Comparison of ENCODE assay signal across 12 mouse cellular contexts in genomic region chr2:157262506-157262905, GRCm38 (mm10).
"Had no signal": no experiment of that assay in that cellular context is flagged by ENCODE, and none has a peak within 500 bp of the region (broad histone marks: within the 10 kb centered on the region; RNA-seq: fewer than 3 reads in every experiment).

No protein-coding gene starts in this region.

- H3K4me1 ChIP-seq: midbrain, embryonic 13.5 days had no signal

- H3K4me2 ChIP-seq: midbrain, embryonic 13.5 days had no signal

- H3K9ac ChIP-seq: liver, embryonic 14.5 days; midbrain, embryonic 13.5 days had no signal

- H3K4me3 ChIP-seq: midbrain, embryonic 13.5 days had no signal

- H3K27me3 ChIP-seq: midbrain, embryonic 13.5 days had no signal

- H3K27ac ChIP-seq: hindbrain, postnatal 0 days; liver, embryonic 14.5 days; midbrain, embryonic 13.5 days had no signal

- H3K9me3 ChIP-seq: midbrain, embryonic 13.5 days had no signal

- DNase-seq: kidney, adult 11 months; kidney, adult 9 months; kidney, postnatal 10 days; kidney, postnatal 4 days; left cerebral cortex, postnatal 4 days; lung, adult 2 months; lung, postnatal 14 days; right cerebral cortex, postnatal 14 days; thymus, postnatal 36 days had no signal

- H3K36me3 ChIP-seq: midbrain, embryonic 13.5 days had no signal

- ATAC-seq: hindbrain, postnatal 0 days; midbrain, embryonic 13.5 days had no signal
